Mouse (Mus musculus): ENCODE measurements around the gene Rims4.

- TF ChIP-seq POLR2A (IDR thresholded peaks at IDR 0.05; ENCODE audit: low read depth, low read length) (no peak), CTCF (conservative IDR thresholded peaks at IDR 0.05; ENCODE audit: insufficient read depth, insufficient read length, low read depth, low read length) (no peak)
Measured at GRCm38 (mm10) chr2:163826494-163826893, 92.0 kb downstream of the Rims4 start.
